Mouse (Mus musculus) bone marrow, adult 2 months (tissue): ENCODE measurements at regions not wholly inside any gene's neighbourhood (a gene's known extent, or its start where the extent isn't known, plus 50 kb on each side); places are given as distances from the start of the nearest gene placed in this dataset.

Source experiments
- H3K27ac ChIP-seq: fragments of 200-500 bp; 2 replicates; pipeline ENCODE4 v1.5.1; 2012; ENCODE audit warnings: low read depth, mild to moderate bottlenecking, control low read depth, inconsistent platforms, low read length; ENCODE audit not compliant: control insufficient read depth, poor library complexity, insufficient read depth
- H3K4me1 ChIP-seq: fragments of 200-500 bp; 2 replicates; pipeline ENCODE4 v1.6.1; 2011; ENCODE audit warnings: low read length; ENCODE audit not compliant: control insufficient read depth, insufficient read depth
- H3K4me3 ChIP-seq: fragments of 200-500 bp; replicated peaks from 2 replicates; pipeline ENCODE3; 2011; ENCODE audit warnings: mild to moderate bottlenecking, low read depth, low read length, control low read depth; ENCODE audit not compliant: control insufficient read depth
- CTCF ChIP-seq: fragments of 200-500 bp; IDR thresholded peaks from 2 replicates; pipeline ENCODE4 v1.5.1; 2011; ENCODE audit warnings: low read length, control low read depth; ENCODE audit not compliant: control insufficient read depth, insufficient read depth
- POLR2A ChIP-seq: fragments of 200-500 bp; IDR thresholded peaks from 2 replicates; pipeline ENCODE4 v1.6.1; 2011; ENCODE audit warnings: low read depth, mild to moderate bottlenecking, control low read depth, low read length, borderline replicate concordance; ENCODE audit not compliant: control insufficient read depth
- WGBS: fragments of 180-500 bp; shearing (Covaris S2); methylation state at CpG from one replicate; pipeline ENCODE4 v1.1.7; 2018; 5-methylcytosine and 5-hydroxymethylcytosine counted together

- H3K27ac ChIP-seq = no peak overlapping the region
- TF ChIP-seq CTCF (no peak), POLR2A (no peak)
- no peaks in the 10 kb centered on the region; the same call in 1 of the 2 replicates for H3K4me1 ChIP-seq
- no peak overlapping the region for H3K4me3 ChIP-seq
- 70% methylated on average over 2 of the region's 2 CpGs for WGBS
These were observed 65.1 kb upstream of the Ttc29 start for GRCm38 (mm10) chr8:78148006-78148405.

- no peak overlapping the region for H3K4me3 ChIP-seq
- no peaks in the 10 kb centered on the region for H3K4me1 ChIP-seq
- WGBS = 75% methylated on average over 8 of the region's 8 CpGs
- TF ChIP-seq CTCF = no peak
- no peak for TF ChIP-seq POLR2A
- H3K27ac ChIP-seq = no peak overlapping the region
These were observed 58.2 kb upstream of the Ttc29 start for GRCm38 (mm10) chr8:78154873-78155272.

- 66% methylated on average over 1 of the region's 1 CpGs for WGBS
- H3K4me1 ChIP-seq = no peaks in the 10 kb centered on the region
These were observed 51.1 kb upstream of the Ttc29 start for GRCm38 (mm10) chr8:78162046-78162445.

DNA sequence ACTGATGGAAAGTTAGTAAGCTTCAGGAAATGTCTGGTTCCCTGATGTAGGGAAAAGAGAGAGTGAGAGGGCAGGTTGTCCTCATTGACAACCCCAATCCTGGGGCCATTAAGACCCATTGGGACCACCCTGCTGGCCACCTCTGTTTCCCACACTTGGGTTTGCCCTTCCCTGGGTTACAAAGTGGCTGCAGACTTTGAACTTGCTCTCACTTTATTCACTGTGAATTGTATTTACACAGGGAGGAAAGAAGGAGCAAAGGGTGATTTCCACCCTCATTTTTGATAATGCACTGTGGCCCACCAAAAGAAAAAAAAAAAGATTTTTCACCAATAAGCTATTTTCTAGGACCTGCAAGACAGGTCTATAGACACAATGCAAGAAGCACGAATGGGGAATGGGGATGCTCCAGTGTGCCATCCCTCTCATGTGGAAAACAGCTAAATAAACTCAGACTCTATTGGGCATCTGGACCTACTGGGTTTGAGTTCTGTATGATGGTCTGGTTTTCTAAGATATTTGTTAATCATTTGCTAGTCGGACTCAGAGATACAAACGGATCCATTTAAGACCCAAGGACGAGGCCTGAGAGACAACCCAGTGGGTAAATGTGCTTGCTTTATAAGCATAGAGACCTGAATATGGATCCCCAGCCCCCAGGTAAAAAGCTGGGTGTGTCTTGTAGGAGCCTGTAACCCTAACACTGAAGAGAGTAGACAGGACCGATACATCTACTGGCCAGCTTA, 50.2 kb upstream of the Ttc29 start:
- TF ChIP-seq CTCF (no peak), POLR2A (no peak)
- H3K4me1 ChIP-seq = no peaks in the 10 kb centered on the region
- WGBS = 86% methylated on average over 5 of the region's 5 CpGs
- no peak overlapping the region for H3K27ac ChIP-seq
- no peak overlapping the region for H3K4me3 ChIP-seq

More at GRCm38 (mm10) chr8:78162046-78162445, 51.1 kb upstream of the Ttc29 start:
- H3K27ac ChIP-seq = no peak overlapping the region
- no peak overlapping the region for H3K4me3 ChIP-seq
- TF ChIP-seq CTCF (no peak), POLR2A (no peak)
